Mouse (Mus musculus): Measurements from ENCODE around the gene Ankrd9. TPM values are rescaled to one million over a fixed set of nuclear protein-coding genes. Genes with fewer than 3 reads are reported as not detected.

Ankrd9 gene
- polyA plus RNA-seq, 1 experiment from 2014 or later, result 7.8 TPM

DNA sequence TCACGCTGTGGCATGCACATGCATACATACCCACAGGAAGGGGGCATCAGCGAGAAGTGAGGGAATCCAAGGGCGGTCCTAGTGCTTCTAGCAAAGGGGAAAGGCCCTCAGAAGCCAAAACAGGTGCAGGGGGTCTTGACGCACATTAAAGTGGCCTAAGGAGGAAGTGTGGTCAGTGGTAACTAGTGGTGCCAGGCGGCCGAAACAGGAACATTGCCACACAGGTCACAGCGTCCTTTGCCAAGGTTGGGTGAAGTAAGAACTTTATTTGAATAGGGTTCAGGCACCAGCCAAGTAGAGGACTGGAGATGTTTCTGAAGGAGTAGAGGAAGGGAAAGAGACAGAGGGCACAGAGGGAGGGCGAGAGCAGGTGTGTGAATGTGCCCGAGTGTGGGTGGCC, 6.3 kb upstream of the Ankrd9 start:
- no peak overlapping the region for H3K4me2 ChIP-seq
- 83% methylated on average over 9 of the region's 9 CpGs for WGBS
- no peak overlapping the region for H3K4me3 ChIP-seq
- no peak for ATAC-seq (ENCODE audit: low read depth)
- H3K4me1 ChIP-seq (replicated peaks), result no peaks in the 10 kb centered on the region
- H3K27ac ChIP-seq (replicated peaks), result no peak overlapping the region
- no peaks in the 10 kb centered on the region for H3K9me3 ChIP-seq
- no peak overlapping the region for H3K9ac ChIP-seq
- no peaks in the 10 kb centered on the region for H3K36me3 ChIP-seq
- H3K27me3 ChIP-seq, result no peaks in the 10 kb centered on the region

DNA sequence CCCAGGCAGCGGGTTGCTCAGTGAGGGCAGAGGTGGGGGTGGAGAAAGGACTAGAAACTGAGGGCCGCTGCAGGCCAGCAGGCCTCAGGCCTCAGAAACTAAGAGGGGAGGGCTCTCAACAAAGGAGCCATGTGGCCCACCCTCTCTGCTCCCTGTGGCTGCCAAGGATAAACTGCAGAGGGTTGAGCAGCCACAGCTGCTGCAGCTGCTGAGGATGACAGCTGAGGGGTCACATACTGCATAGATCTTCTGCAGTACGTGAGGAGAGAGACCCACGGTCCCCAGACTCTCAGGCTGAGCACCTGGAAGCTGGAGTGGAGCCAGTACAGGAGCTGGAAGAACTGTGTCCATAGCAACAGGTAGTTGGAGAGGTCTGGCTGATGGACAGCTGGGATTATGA, 5.8 kb upstream of the Ankrd9 start:
- Histone ChIP-seq H3K4me3 (no peak overlapping the region), H3K9me3 (no peaks in the 10 kb centered on the region), H3K4me1 (replicated peaks) (no peaks in the 10 kb centered on the region), H3K36me3 (no peaks in the 10 kb centered on the region), H3K9ac (no peak overlapping the region), H3K4me2 (no peak overlapping the region), H3K27ac (replicated peaks) (no peak overlapping the region), H3K27me3 (no peaks in the 10 kb centered on the region)
- 71% methylated on average over 4 of the region's 4 CpGs for WGBS
- ATAC-seq (ENCODE audit: low read depth), result no peak

DNA sequence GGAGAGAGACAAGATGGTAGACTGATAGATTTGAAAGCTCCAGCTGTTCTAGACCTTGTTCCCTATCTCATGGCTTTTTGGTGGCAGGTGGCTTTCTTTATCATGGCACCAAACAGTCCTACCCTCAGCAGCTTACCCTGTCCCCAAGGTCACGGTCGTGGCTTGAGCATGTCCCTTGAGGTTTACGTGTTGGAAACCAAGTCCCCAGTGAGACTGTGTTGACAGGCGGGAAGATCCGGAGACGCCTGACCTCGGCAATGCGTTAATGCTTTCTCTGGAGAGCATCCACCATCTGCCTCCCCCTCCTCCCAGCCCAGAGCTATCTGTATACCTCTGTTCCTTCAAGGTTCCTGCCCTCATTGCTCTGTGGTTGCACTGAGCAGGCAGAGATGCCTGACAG, 4.9 kb upstream of the Ankrd9 start:
- no peak for ATAC-seq (ENCODE audit: low read depth)
- Histone ChIP-seq H3K9ac (no peak overlapping the region), H3K4me1 (replicated peaks) (peaks cover 4% of the 10 kb centered on the region; the same call in 1 of the 2 replicates), H3K4me3 (no peak overlapping the region), H3K36me3 (no peaks in the 10 kb centered on the region), H3K4me2 (no peak overlapping the region), H3K9me3 (no peaks in the 10 kb centered on the region), H3K27me3 (no peaks in the 10 kb centered on the region), H3K27ac (replicated peaks) (no peak overlapping the region)
- 79% methylated on average over 8 of the region's 8 CpGs for WGBS

DNA sequence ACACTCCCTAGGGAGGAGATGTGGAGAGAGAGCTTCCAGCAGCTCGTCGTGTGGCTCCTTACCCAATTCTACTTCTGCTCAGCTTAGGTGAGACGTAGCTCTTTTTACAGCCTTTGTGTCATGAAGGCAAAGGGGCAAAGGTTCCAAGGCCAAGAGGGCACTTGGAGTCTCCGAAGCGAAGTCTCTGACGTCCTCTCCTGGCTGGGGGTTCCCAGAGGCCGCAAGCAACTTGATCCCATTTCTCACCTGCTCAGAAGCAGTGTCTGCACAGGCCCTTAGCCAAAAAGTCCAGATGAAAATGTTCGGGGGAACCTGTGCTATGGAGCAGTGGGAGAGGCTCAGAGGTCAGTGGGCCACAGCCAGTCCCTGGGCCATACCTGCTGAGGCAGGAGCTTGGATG, 4.2 kb upstream of the Ankrd9 start:
- ATAC-seq (ENCODE audit: low read depth), result no peak
- Histone ChIP-seq H3K4me2 (no peak overlapping the region), H3K4me3 (no peak overlapping the region), H3K36me3 (no peaks in the 10 kb centered on the region), H3K9ac (no peak overlapping the region), H3K9me3 (no peaks in the 10 kb centered on the region), H3K27me3 (no peaks in the 10 kb centered on the region), H3K4me1 (replicated peaks) (peaks cover 8% of the 10 kb centered on the region), H3K27ac (replicated peaks) (no peak overlapping the region)
- WGBS, result 81% methylated on average over 8 of the region's 8 CpGs

DNA sequence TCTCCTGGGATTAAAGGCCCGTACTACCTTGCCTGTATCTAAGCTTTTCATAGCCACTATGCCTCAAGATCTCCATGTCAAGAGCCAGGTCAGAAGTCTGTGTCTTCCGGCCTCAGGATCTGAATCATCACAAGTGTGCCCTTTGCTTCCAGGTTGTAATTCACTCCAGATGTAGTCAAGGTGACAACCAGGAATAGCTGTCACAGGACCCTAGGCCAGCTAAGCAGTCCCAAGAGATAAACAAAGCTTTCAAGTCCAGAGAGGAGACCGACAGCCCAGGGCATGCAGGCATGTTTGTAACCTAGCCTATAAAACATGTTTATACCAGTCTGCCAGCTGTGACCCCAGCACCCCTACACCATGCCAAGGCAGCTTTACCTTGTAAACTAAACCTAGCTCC, 2.9 kb upstream of the Ankrd9 start:
- Histone ChIP-seq H3K4me2 (no peak overlapping the region), H3K27ac (replicated peaks) (no peak overlapping the region), H3K4me1 (replicated peaks) (peaks cover 12% of the 10 kb centered on the region), H3K9me3 (no peaks in the 10 kb centered on the region), H3K36me3 (peaks cover 5% of the 10 kb centered on the region; the same call in 1 of the 2 replicates), H3K27me3 (no peaks in the 10 kb centered on the region), H3K9ac (no peak overlapping the region), H3K4me3 (no peak overlapping the region)
- ATAC-seq (ENCODE audit: low read depth), result no peak
- 80% methylated on average over 3 of the region's 3 CpGs for WGBS

DNA sequence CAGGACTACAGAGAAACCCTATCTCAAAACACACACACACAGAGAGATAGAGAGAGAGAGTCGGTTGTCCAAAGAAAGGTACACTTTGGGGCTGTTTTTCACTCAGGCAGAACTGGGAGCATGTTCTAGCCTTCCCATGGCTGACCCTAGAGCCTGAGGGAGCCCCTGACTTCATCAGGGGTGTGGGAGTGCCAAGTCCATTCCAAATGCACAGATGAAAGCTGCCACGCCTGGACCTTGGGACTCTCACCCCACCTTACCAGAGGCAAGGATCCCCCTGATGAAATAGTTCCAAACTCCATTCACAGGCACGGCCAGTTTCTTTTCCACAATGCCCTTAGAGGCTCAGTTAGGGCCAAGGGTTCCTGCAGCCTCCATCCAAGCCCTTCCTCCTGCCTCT, 968 bp upstream of the Ankrd9 start:
- WGBS, result 82% methylated on average over 3 of the region's 3 CpGs
- H3K27ac ChIP-seq (replicated peaks), result no peak overlapping the region
- H3K4me1 ChIP-seq (replicated peaks), result peaks cover 12% of the 10 kb centered on the region
- no peak for ATAC-seq (ENCODE audit: low read depth)
- no peak overlapping the region for H3K9ac ChIP-seq
- H3K27me3 ChIP-seq, result no peaks in the 10 kb centered on the region
- H3K36me3 ChIP-seq, result peaks cover 18% of the 10 kb centered on the region
- no peak overlapping the region for H3K4me3 ChIP-seq
- H3K4me2 ChIP-seq, result peak overlapping the region; percentile 95; the same call in 1 of the 2 replicates
- no peaks in the 10 kb centered on the region for H3K9me3 ChIP-seq

DNA sequence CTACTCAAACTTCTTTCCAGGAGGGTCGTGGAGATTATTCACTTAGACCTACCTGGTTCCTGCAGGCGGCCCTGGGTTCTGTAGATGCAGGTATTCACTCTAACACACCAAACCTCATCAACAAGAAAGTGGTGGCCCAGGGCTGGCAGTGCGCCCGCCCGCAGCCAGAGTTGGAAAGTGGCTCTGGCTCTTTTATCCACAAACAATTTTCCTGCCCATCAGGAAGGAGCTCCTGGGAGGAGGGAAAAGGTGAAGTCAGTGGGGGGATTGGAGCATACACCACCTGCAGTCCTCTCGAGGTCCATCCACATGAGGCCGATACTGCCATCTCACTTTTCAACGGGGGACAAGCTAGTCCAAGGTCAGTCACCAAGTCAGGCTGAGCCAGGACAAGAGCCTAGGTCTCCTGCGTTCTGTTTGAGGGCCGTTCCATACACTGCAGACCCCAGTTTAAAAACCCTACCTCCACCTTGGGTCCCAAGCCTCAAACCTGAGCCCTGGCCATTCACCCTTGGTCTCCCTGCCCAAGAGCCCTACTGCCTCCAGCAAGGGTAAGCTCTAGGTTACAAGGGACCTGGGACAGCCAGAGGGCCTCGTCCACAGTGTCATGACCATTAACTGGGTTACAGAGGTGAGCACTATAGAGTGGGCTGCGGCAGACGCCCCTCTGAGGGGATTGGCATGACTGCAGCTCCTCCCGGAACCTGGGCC, 789 bp downstream of the Ankrd9 start:
- Histone ChIP-seq H3K36me3 (peaks cover 31% of the 10 kb centered on the region), H3K9me3 (no peaks in the 10 kb centered on the region), H3K4me3 (peak overlapping the region; percentile 83), H3K4me1 (replicated peaks) (peaks cover 12% of the 10 kb centered on the region), H3K27me3 (no peaks in the 10 kb centered on the region), H3K27ac (replicated peaks) (no peak overlapping the region), H3K4me2 (peak overlapping the region; percentile 95), H3K9ac (peak overlapping the region; percentile 89)
- ATAC-seq (ENCODE audit: low read depth), result no peak; the same call in 1 of the 2 replicates
- WGBS, result 42% methylated on average over 14 of the region's 14 CpGs

DNA sequence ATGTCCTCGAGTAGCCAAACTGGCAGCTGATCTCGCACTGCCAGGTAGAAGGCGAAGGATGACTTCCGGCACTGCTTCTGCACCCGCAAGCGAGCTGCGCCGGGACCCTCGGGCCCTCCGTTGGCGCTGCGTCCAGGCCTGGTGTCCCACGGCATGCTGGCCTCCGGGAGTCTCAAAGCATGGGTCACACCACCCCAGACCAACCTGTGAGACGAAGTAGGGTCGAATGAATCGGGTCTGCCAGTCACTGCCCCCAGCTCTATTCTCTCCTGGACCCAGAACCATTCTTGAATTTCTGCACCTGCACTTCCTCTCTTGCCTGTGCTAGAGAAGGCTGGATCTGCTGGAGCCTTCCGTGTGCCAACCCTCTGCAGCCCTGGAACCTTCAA, 1.5 kb downstream of the Ankrd9 start:
- Histone ChIP-seq H3K36me3 (peaks cover 37% of the 10 kb centered on the region), H3K4me3 (no peak overlapping the region), H3K27ac (replicated peaks) (no peak overlapping the region), H3K27me3 (no peaks in the 10 kb centered on the region), H3K4me1 (replicated peaks) (peaks cover 12% of the 10 kb centered on the region), H3K4me2 (no peak overlapping the region; the same call in 1 of the 2 replicates), H3K9me3 (no peaks in the 10 kb centered on the region), H3K9ac (no peak overlapping the region)
- 95% methylated on average over 18 of the region's 18 CpGs for WGBS
- ATAC-seq (ENCODE audit: low read depth), result no peak

DNA sequence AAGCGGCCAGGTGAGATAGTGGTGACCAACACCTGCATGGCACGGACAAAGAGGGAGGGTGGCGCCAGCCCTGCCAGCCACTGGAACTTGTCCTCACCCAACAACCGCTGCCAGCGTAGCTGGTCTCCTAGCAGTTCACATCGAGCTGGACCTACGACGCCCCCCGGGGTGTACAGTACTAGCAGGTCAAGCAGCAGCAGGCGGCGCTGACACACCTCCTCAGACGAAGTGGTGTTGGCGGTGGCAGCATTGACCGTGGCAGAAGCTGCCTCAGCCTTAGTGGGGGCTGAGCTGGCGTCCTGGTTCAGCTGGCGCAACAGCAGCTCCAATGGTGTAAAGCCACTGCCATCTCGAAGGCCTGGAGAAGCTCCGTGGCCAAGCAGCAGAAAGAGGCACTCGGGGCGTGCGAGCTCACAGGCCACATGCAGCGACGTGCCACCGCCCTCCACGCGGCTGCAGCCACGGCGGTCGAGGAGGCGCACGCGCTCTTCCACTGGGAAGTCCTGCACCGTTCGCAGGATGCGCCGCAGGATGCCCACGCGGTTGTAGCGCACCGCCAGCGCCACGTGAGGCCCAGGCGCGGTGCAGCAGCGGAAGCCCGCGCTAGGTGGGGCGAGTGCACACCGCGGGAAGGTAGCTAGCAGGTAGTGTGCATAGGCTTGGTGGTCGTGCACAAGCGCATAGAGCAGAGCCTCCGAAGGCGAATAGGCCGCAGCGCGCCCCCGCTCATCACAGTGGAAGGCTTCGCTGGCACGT, 2.1 kb downstream of the Ankrd9 start:
- Histone ChIP-seq H3K9ac (no peak overlapping the region), H3K27ac (replicated peaks) (no peak overlapping the region), H3K9me3 (no peaks in the 10 kb centered on the region), H3K4me3 (no peak overlapping the region), H3K4me2 (no peak overlapping the region), H3K4me1 (replicated peaks) (peaks cover 12% of the 10 kb centered on the region), H3K27me3 (no peaks in the 10 kb centered on the region), H3K36me3 (peaks cover 37% of the 10 kb centered on the region)
- 93% methylated on average over 60 of the region's 60 CpGs for WGBS
- ATAC-seq (ENCODE audit: low read depth), result no peak

DNA sequence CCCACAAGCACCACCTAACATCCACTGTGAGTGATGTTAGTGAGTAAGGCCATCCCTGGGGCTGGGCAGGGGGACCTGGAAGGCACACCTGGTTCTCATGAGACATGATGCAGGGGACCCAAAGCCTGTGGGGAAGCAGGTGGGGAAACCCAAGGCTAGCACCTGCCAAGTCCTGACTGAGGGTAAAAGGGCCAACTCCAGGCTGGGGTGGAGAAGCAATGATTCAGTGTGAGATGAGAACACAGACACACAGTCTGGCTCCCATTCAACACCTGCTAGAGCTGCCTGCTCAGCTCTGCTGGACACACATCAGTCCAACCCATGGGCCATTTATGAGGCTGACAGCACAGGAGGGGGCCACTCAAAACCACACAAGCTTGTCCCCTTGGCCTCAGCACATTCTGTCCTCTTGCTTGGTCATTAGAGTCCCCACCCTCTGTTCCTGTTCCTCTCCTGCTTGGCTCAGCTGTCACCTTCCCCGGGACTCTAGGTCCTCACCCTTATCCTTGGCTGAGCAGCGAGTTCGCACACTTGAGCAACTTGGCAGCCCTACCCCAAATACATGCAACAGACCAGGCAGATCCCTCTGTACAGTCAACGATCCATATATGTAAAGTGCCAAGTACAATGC, 2.9 kb downstream of the Ankrd9 start:
- no peaks in the 10 kb centered on the region for H3K9me3 ChIP-seq
- H3K9ac ChIP-seq, result no peak overlapping the region
- WGBS, result 94% methylated on average over 4 of the region's 4 CpGs
- H3K27me3 ChIP-seq, result no peaks in the 10 kb centered on the region
- no peak overlapping the region for H3K4me3 ChIP-seq
- no peak overlapping the region for H3K4me2 ChIP-seq
- ATAC-seq (ENCODE audit: low read depth), result no peak
- peaks cover 40% of the 10 kb centered on the region for H3K36me3 ChIP-seq
- peaks cover 12% of the 10 kb centered on the region for H3K4me1 ChIP-seq (replicated peaks)
- H3K27ac ChIP-seq (replicated peaks), result no peak overlapping the region

DNA sequence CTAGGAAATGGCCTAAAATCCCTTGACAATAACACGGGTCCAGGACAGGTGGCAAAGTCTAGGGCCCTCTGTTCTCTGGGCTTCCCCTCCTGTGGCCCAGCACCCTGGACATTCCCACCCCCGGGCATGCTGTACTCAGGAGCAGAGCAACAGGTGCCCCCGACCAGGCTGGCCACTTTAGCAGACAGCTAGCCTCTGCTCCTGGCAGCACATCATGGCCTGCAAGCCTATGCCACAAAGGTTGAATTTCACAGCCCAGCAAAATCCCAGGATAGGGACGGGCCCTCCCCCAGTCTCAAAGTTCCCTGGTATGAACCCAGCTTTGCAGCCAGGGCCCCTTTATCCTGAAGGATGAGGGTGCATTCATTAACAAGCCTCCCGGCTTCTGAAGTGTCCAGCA, 3.5 kb downstream of the Ankrd9 start:
- Histone ChIP-seq H3K36me3 (peaks cover 46% of the 10 kb centered on the region), H3K27ac (replicated peaks) (no peak overlapping the region), H3K9ac (no peak overlapping the region), H3K4me2 (no peak overlapping the region), H3K4me1 (replicated peaks) (peaks cover 12% of the 10 kb centered on the region), H3K4me3 (no peak overlapping the region), H3K9me3 (no peaks in the 10 kb centered on the region), H3K27me3 (no peaks in the 10 kb centered on the region)
- ATAC-seq (ENCODE audit: low read depth), result no peak
- 91% methylated on average over 5 of the region's 5 CpGs for WGBS

DNA sequence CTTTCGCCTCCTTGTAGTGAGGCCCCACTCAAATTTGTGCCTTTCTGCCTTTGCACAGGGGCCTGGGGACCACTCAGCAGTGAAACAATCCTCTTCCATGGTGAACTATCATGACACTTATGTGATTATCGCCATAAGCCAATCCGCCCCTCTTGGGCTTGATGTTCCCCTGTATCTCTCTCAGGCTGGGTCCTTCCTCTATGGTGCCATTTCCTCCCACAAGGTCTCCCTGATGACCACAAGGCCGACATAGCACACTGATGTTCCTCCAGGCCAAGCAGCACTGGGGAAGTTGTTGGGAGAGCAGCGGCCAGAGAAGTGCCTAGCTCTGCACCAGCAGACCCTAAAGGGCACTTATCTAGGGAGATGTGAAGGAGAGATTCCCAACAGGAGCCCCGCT, 4.1 kb downstream of the Ankrd9 start:
- ATAC-seq (ENCODE audit: low read depth), result no peak
- WGBS, result 90% methylated on average over 6 of the region's 6 CpGs
- Histone ChIP-seq H3K4me3 (no peak overlapping the region), H3K27me3 (no peaks in the 10 kb centered on the region), H3K9ac (no peak overlapping the region), H3K4me1 (replicated peaks) (peaks cover 12% of the 10 kb centered on the region), H3K27ac (replicated peaks) (no peak overlapping the region), H3K9me3 (no peaks in the 10 kb centered on the region), H3K36me3 (peaks cover 52% of the 10 kb centered on the region), H3K4me2 (no peak overlapping the region)
